Mouse (Mus musculus) G1E-ER4 (cell line): Measurements from ENCODE around the gene Iqck. TPM values are rescaled to one million over a fixed set of nuclear protein-coding genes. Genes with fewer than 3 reads are reported as not detected.

ENCODE experiments used
- GATA1 ChIP-seq: IDR thresholded peaks from one replicate; pipeline ENCODE4 v1.8.0; 2012; ENCODE audit warnings: low read length, inconsistent platforms
- polyA plus RNA-seq: library from polyadenylated mRNA; stranded (reverse); fragments of >175 nt; gene quantifications from 2 replicates; pipeline ENCODE4 v1.2.3, GENCODE M21; 2012

Gene Iqck
- polyA plus RNA-seq, 1 experiment, result 0.29 TPM

DNA sequence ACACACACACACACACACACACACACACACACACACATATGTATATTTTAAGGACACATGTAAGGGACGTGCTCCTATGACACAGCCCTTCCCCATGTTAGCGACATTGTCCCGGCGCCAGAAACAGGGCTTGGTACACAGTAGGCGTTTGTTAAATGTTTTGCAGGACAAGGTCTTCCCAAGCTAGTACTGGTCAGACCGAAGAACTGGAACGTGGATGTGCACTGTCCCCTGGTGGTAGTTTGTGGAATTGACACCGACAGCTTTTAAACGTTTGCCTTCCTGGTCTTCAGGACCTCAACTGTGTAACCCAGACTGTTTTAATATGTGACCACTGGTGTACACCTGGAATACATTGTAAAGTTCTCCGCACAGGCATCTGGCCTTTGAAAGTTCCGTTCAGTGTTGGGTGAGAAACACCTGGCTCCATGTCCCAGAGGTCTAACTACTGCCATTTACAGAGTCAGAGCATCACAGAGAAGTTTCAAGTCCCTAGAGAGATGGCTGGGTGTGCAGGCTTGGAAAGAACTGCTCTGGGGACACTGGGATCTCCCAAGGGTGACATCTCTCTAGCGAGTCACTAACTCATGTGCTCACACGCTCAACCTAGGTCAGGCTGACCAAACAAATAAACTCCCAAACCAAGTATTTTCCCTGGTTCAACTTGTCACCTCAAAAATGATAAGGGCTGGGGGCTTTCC, 140.7 kb downstream of the Iqck start:
- no peak for TF ChIP-seq GATA1

DNA sequence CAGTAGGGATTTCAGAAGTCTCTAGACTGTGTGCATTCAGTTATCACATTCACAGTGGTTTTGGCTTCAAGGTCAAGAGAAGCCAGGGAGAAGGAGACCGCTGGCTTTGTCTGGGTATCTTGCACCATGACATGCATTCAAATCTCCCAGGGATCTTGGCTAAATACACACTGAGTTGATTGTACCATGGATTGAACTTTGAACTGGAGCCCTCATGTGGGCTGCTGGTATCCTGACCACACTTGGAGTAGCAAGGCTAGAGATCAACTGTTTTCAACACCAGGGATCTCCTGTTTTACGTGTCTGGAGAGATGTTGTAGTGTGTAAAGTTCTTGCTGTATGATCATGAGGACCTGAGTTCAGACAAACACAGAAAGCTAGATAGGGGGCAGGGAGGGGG, 144.3 kb downstream of the Iqck start:
- TF ChIP-seq GATA1, result no peak

DNA sequence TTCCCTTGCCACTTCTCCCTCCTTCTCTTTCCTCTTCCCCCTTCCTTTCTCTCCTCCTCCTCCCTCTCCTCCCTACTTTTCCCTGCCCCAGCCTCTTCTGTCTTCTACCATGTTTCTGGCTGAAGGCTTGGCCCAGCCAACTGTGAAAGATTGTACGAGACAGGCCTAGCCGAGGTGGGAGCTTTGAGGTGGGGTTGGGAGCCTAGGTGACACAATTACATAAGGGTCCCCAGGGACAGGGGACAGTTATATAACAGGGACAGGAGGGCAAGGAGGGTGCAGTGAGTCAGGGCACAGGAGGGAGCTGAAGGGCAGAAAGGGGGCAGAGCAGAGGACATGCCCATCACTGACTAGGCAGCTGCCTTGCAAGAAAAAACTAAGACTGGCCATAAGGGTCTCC, 146.4 kb downstream of the Iqck start:
- TF ChIP-seq GATA1, result no peak

- no peak for TF ChIP-seq GATA1
These were observed 146.9 kb downstream of the Iqck start for GRCm38 (mm10) chr7:119002501-119002900.

DNA sequence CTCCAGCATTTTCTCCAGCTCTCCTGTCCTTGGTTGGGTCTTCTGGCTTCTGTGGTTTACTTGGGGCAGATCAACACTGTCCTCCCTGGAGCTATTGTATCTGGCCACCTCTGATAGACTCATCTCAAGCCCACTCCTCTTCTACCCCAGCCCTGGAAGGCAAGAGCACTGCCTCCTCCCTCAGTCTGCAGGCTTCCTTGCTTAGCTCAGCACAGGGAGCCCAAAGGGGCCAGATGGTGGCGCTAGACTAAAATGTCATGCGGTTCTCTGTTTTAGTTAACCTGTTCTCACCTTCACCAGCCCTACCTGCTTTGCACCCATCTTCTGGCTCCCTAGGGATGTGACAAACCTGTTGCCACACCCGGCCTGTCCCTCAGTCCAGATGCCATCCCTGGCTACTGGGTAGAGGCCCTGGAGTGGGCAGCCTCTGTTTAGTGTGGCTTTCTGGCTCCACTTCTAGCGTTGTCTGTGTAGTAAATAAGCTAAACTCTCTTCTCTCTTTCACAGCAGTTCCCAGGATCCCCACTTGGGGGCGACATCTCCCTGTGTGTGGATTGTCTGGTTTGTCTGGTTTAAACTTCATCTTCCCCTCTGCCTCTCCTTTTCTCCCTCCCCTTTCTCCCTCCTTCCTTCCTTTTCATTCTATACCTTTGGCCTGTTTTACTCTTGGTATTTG, 155.4 kb downstream of the Iqck start:
- no peak for TF ChIP-seq GATA1

DNA sequence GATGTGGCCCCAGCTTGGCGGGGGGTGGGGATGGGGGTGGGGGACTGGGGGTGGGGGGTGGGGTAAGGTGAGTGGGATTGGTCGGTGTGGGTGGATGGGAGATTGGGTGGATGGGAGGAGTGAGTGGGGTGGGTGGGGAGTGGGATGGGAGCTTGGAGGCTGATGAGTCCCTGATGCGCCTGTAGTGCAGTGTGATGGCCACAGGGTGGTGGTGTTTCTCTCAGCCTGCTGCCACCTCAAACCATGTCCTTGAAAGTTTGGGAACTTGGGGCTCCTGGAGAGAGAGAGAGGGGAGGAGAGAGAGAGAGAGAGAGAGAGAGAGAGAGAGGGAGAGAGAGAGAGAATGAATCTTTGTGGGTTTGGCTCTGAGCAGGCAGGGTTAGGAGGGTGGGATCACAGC, 160.2 kb downstream of the Iqck start:
- TF ChIP-seq GATA1, result no peak

- no peak for TF ChIP-seq GATA1
These were observed 164.0 kb downstream of the Iqck start for GRCm38 (mm10) chr7:119019537-119019936.

Other genes with a start within 250 kb of the Iqck start
- gene Gde1, start 150.0 kb upstream of the Iqck start, polyA plus RNA-seq, result 25.4 and 35.9 TPM in 2 replicates
- gene Ccp110, start 143.2 kb upstream of the Iqck start, polyA plus RNA-seq, result 1.0 and 1.2 TPM in 2 replicates
- 8.0 and 21.0 TPM in 2 replicates for gene Vps35l, start 115.5 kb upstream of the Iqck start, polyA plus RNA-seq
- gene Knop1, start 502 bp downstream of the Iqck start, polyA plus RNA-seq, result 11.4 and 11.6 TPM in 2 replicates
- gene Gprc5b, start 139.5 kb downstream of the Iqck start, polyA plus RNA-seq, result not detected in 2 replicates